Mouse (Mus musculus): Measurements from ENCODE around the gene Mettl24.

Mettl24 gene

DNA sequence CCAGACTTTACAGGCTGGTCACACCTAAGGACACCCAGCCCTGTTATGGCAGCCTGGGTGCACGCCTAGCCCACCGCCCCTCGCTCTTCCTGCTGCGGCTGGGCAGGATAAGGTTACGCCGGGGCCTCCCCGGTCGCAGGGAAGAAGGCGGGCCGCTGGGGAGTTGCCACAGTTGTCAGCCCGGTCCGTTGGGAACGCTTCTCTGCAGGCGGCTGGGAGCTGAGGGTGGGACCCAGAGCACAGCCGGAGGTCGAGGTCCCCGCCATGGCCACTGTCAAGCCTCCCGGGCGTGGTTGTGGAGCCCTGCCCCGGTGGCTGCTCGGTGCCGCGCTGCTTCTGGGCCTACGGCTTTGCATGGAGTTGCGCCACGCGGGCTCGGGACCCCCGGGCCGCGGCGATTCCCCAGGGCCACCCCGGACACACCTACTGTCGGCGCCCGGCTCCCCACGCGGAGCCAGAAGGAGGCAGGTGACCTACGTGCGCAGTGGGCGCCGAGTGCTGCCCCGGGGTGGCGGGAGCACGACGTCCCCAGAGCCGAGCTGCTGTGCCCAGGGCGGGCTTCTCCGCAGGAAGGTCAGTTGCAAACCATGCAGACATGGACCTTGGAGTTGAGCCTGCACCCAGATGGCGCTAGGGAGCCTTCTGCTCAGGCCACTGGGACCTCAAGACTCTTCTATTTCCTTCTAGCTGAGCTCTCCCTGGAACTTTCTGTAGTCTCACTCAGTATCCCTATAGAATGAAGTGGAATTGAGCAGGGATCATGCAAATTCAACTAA, at the start of gene Mettl24:
Gene Mettl24 (plus strand): TSS at position 191 of the 776 bp plus-strand sequence.
- no peak for DNase-seq (ENCODE audit: low spot score)

DNA sequence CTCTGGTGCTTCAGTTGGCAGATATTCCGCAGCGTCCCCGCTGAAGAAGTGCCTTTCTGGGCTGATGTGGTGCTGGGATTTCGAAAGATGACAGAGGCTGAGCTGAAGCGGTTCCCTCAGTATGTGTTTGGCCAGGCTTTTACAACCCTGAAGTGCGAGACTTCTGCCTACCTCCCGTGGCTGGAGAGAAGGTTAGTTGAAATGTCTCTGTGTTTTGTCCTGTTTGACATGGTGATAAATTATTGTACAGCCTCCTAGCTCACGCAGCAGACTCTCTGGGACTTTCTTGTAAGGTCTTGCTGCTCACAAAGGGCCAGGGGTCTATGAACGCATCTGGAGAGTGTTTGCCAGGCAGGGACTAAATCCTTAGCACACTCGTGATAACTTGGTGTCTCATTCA, 45.8 kb upstream of the Mettl24 start:
- DNase-seq (ENCODE audit: low spot score): no peak

DNA sequence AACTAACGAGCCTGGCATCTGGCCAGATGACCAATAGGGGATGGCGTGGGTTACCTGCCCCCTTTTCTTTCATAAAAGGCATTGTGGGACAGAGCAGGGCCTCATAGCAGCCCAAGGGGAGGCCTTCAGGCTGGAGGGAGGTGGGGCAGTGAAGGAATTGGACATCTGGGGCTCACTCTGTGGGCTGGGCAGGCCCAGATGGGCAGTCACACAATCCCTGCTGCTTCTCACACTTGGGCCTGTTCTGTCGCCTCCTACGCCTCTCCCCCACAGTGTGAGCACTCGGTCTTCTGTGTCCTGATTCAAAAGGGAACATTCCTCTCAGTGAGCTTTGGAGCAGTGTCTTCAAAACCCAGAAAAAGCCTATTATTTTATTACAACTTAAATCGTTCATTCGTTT, 44.8 kb upstream of the Mettl24 start:
- DNase-seq (ENCODE audit: low spot score): no peak

DNA sequence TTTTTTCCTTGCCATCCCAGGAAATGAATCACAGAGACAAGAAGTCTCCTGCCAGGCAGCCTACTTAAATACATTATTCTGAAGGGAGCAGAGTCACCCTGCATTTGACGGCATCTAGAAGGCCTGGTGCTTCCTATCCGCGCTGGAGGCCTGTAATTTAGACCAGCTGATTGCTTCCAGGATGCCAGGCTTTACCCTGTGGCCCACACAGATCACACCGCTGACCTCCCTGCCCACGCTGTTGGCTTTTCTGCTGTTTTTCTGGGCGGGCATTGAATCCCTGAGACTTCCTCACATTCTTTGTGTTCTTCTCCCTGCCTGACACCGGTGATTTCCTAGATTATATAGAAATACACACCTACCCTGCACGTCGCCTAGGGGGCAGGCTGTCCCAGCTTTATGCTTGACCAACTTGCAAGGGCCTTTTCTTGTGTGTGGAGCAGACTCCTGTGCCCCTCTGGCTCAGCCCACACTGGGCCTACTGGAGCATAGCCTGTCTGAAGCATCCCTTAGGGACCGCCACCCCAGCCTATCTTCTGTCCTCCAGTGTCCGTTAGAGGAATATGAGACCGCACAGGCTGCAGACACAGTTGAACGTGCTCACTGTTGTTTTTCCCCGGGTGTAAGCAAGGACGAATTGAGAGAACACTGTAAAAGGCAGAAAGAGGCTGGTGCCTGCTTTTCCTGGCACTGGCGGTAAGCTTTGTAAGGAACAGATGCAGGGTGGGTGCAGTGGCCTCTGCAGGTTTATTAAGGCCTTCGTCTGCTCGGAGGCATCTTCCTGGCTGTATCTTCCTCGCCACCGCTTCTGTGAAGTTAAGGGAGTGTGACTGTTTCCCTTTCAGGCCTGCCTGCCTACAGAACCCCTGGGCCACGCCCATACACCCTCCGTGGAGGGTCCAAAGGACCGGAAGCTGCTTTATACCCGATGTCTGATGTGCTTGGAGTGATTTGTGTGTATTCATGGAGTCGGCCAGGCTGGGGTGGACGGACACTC, 44.0 kb upstream of the Mettl24 start:
- no peak for DNase-seq (ENCODE audit: low spot score)

DNA sequence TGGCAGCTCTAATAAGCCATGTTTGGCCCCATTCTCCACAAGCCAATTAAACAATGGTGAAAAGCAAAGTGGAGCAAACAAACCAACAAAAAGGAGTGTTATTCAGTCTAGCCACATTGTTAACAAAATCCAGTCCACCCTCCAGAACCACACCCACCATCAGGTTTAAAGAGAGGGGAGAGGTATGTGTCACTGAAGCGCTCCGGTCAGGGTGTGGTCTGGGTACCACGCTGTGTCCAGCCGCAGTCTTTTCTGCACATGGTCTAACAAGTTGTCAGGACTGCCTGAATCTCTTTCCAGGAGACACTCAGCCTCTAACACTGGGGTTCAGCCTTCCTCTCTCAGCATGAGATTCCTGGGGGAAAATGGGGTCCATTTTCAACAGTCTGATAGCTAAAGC, 42.7 kb upstream of the Mettl24 start:
- DNase-seq (ENCODE audit: low spot score): no peak

DNA sequence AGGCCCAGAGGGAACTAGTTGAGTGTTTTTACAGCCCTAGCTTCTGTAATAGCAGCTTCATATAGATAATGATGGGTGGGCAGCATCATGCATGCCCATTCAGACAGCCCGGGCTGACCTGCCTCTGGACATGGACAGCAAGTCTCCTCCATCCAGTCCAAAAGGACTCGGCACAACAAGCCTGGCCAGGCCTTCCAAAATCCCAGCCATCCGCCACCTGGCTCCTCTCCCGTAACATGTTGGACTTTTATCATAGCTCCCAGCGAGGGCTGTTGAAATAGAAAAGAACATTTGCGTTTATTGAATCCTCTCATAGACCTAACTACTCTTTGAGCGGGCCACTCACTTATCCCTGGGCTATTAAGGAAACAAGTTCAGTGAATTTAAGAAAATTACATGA, 41.2 kb upstream of the Mettl24 start:
- no peak for DNase-seq (ENCODE audit: low spot score)

DNA sequence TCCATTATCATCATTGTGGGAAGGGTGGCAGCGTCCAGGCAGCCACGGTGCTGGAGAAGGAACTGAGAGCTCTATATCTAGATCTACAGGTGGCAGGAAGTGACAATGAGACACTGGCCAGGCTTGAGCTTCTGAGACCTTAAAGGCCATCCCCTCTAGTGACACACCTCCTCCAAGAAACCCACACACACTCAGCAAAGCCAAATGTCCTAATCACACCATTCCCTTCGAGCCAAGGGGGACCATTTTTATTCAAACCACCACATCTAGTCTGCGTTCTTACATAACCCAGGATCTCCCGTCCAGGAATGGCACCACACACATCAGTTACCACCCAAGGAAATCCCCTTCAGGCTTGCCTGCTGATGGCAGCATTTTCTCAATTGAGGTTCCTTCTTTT, 40.0 kb upstream of the Mettl24 start:
- DNase-seq (ENCODE audit: low spot score): no peak

DNA sequence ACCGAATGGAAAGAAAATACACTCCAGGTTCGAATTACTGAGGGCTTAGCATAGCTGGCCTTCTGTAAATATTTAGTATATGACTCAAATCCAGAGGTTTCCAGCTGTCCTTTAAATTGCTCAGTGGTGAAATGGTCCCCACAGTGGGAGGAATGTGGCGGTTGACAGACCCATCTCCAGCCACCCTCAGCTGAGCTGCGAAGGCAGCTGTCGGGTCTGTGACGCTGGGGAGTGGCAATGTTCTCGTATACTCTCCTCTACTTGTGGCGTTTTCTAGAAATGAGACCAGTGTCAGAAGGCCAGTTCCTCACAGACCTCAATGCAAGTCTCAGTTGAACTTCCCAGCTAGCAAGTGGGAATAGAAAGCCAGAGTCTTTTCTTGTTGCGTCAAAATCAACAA, 38.6 kb upstream of the Mettl24 start:
- DNase-seq (ENCODE audit: low spot score): no peak

DNA sequence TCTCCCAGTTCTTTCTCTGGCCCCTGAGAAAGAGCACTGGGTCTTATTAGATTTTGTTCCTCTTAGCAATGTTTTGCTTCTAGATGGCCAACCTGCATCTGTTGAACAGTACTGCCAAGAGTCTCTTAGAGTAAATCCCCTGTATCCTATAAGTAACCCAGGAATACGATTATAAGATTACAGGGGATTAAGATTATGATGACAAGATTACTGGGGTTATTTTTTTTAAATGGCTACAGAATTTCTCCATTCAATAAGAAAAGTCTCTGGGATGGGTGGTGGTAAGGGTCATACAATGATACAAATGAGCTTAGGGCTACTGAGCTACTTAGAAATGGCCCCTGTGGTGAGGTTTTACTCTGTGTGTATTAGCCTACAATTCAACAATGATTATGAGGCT, 37.7 kb upstream of the Mettl24 start:
- no peak for DNase-seq (ENCODE audit: low spot score)

DNA sequence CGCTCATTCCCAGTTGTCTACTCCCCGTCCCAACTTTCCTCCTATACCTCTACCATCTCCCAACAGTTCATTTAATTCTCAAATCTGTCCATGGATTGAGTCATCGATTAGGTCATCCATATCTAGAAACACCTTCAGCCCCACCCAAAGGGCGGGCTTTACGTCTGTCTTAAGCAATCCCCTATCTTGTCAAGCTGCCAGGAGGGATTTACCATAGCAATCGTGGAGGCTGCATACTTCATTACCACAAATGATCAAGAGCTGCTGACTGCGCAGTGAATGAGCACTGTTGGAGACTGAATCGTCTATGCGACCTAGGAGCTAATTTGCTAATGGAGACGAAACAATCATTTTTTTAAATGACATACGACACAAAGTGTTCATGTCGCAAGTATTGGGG, 34.3 kb upstream of the Mettl24 start:
- no peak for DNase-seq (ENCODE audit: low spot score)

DNA sequence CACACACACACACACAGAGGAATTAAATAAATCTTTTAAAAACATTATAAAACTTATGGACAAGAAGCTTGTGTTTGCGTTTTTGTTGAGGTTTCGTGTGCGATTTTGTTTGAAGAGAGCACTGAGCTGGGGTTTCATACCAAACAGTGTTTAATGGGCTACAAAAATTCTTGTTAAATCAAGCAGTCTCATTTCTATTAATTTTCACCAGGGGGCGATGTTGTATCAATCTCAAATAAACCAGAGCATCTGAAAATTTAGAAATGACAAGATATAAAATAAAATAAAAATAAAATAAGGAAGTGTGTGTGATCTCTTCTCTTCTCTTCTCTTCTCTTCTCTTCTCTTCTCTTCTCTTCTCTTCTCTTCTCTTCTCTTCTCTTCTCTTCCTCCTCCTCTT, 33.4 kb upstream of the Mettl24 start:
- DNase-seq (ENCODE audit: low spot score): no peak

DNA sequence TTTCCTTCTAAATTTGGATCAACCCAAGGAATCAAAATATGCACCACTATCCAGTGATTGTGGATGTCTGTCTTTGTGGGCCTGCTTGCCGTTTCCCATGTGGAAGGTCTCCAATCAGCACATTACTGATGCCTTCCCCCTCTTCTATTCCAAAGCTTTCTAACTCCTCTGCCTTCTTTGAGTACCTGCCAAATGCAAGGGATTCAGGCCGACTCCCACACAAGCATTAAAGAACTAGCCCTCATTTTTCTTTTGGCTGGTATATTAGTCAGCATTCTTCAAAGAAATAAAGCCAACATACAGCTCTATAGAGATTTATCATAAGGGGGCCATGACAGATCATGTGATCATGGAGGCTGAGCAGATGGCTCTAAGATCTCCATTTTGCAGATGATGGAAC, 31.4 kb upstream of the Mettl24 start:
- no peak for DNase-seq (ENCODE audit: low spot score)

DNA sequence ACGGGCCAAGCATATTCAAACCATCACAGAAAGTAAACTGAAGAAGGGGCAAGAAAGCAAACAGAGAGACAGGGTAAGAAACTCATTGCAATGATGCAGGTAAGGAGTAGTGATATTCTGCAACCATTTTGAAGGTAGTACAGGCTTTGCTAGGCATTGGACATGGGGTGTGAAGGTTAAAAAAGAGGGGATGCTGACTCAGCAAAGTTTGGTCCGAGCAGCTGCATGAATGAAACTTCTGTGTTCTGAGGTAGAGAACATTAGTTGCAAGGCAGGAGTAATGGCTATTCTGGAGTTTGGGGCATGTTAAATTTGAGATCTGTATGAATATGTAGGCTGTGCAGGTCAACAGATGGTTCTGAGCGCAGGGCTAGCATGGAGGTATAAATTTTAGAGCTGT, 17.8 kb upstream of the Mettl24 start:
- DNase-seq (ENCODE audit: low spot score): no peak

DNA sequence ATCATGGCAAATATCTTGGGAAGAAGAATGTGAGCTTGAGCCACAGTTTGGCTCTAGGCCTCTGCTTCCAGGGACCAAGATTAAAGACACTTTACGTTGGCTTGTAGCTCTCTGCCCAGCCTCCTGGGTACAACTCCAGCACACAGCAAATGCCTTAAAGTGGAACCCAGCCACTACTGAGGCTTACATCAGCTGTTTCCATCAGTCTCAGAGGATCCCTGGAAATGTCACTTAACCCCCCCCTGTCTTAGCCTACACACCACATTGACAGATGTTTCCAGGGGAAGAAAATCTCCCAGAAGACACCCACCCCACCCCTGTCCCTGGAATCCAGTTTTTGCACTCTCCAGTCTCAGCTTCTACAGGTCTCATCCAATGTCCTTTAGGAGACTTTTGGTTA, 16.1 kb upstream of the Mettl24 start:
- no peak for DNase-seq (ENCODE audit: low spot score)

DNA sequence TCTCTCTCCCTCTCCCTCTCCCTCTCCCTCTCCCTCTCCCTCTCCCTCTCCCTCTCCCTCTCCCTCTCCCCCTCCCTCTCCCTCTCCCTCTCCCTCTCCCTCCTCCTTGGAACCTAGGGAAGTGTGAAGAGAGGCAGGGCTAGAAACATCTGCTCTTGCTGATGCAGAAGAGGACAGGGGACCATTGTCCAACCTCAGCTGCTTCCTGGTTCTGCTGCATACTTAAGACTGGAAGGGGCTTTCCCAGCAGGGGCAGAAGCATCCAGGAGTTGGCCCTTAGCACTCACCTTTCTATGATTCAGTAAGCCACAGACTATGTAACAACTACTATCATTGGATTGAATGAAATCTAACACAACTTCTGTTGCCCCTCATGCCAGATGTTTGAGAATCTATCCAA, 14.4 kb upstream of the Mettl24 start:
- no peak for DNase-seq (ENCODE audit: low spot score)

DNA sequence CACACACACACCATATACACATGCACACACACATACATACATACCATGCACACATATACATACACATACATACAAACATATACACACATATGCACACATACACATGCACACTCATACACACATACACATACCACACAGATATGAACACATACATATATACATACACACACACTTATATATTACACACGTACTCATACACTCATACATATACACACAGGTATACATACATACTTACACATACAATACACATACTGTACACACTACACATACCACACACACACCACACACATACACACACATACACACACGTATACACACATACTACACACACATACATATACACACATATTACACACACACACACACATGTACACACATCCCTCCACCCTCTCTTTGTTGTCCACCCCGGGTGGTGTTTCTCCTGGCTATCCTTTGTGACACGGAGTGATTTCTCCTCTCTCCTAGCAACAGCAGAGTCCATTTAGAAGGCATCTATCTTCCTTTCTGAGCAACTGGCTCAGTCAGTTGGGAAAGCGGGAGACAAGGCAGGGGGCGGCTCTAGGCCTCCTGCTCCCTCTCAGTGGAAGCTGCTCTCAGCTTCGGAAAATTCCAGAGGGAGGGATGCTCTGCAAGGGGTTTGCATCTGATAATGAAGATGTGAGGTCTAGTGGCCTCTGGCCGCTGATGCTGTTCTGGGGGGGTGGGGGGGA, 10.3 kb upstream of the Mettl24 start:
- DNase-seq (ENCODE audit: low spot score): no peak

DNA sequence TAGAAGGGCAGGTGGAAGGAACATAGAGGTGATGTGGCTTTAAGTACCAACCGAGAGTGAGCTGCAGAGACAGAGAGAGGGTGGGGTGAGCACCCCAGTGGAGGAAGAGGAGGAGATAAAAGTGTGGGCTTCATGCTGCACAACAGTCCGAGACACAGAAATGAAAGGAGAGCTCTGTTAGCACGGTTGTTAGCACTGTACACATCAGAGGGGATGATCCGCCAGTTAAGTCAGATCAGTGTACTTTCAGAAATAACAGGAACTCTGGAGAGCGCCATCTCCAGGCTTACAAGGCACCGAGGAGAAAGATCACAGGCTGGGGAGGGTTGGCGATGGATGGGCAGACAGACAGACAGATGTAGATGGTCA, 9.8 kb upstream of the Mettl24 start:
- DNase-seq (ENCODE audit: low spot score): no peak

DNA sequence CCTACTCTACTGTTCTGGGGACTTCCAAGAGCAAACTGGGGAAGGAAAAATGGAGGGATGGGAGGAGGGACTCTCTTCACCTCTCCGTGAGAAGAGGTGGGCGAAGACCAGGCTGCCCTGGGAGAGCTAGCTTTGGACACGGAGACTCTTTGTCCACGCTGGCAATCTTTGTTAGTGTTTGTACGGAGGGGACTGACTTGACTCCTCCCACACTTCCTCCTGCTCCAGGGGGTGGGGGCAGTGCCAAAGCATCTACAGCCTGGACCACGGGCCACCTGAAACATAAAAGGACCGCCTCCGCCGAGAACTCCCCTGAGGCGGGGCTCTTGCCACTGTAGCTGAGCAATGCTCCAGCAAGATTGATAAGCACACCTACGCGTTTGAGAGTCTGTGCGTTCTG, 8.9 kb upstream of the Mettl24 start:
- no peak for DNase-seq (ENCODE audit: low spot score)

DNA sequence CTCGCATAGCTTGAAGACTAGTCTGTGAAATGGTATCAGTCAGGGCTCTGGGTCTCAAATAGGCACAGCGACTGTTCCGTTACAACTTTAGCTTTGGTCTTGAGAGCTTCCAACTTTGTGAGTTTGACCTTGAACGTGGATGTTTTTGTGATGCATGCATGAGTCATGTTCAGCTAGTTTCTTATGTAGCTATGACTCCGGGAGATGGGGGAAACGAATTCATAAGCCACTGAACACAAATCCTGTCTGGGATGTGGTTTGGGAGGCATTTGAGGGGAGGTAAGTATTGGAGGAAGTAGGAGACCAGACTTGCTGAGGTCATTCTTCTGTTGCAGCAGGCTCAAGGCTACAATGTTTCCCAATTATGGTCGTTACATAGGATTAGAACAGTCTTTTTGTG, 7.2 kb upstream of the Mettl24 start:
- DNase-seq (ENCODE audit: low spot score): no peak

DNA sequence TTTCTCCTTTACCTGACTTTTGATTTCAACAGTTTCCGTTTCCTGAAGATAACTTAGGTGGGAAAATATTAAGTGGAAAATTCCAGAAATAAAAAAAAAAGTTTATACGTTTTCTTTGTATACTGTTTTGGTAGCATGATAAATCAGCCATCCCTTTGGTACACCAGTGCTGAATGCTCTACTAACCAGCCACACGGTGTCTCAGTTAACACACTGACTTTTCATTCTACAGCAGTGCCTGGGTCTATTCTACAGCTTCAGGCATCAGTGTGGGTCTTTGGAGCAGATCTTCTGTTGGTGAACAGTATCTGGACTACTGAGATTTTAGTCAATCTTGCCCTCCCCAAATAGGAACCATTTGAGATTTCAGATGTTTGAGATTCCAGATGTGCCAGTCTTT, 4.6 kb upstream of the Mettl24 start:
- no peak for DNase-seq (ENCODE audit: low spot score)

DNA sequence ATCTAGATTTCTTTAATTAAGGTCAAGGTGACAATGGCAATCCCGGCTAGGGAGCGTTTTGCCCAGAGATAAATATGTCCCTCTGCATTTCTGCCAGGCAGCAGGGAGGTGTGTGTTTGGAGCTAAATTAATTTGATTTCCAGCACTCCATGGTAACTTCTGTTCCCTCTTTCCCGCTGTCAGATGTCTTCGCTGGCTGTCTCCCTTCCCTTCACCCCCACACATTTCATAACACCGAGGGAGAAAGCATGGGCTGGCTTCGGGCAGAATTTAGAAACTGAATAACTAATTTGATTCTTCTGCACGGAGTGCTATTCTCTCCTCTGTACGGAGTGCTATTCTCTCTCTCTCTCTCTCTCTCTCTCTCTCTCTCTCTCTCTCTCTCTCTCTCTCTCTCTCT, 612 bp upstream of the Mettl24 start:
- no peak for DNase-seq (ENCODE audit: low spot score)

DNA sequence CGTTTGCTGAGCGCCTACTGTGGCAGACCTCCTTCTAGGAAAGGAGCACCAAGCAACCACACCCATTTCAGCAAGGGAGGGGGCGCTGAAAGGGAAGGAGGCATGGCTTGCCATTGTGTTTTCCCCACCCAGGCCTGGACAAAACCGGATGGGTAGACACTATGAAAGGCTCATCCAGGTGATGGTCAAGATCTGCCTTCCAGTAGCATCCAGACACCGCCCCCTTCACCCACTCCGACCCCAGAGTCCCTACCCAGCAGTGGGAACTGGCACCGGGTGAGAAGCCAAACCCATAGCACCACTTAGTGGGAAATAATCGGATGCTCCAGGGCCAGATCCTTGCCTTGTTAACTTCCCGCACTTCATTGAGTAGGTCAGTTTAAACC, 779 bp downstream of the Mettl24 start:
- DNase-seq (ENCODE audit: low spot score): no peak

DNA sequence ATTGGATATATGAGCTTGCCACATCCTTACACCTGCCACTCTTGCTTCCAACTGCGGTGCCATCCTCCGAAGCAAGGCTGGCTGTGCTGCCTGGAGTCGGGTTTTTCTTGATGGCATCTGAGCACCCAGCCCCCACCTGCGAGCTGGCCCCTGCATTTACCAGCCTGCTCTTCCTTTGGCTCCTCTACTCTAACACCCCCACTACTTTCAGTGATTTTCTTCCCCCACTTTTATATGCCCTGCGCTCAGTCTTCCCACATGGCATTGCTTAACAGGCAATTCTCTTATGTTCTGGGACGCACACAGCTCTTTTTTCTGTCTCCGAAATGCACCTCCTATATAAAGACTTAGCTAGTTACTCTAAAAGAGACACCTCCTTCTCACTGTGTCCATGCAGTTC, 1.2 kb downstream of the Mettl24 start:
- no peak for DNase-seq (ENCODE audit: low spot score)

All from T-cell, adult 2 months (primary cell).